Mouse (Mus musculus) cortical plate, adult 2 months (tissue): ENCODE results near the gene Mfsd4b1.

ENCODE experiments used
- CTCF ChIP-seq: fragments of 200-500 bp; IDR thresholded peaks from 2 replicates; pipeline ENCODE4 v1.5.1; 2011; ENCODE audit warnings: mild to moderate bottlenecking, control low read depth, low read length; ENCODE audit not compliant: insufficient read depth; ENCODE audit errors: extremely low read depth
- POLR2A ChIP-seq: fragments of 200-500 bp; IDR thresholded peaks from 2 replicates; pipeline ENCODE4 v1.6.1; 2011; ENCODE audit warnings: mild to moderate bottlenecking, low read length, control low read depth; ENCODE audit not compliant: insufficient read depth; ENCODE audit errors: extremely low read depth

DNA sequence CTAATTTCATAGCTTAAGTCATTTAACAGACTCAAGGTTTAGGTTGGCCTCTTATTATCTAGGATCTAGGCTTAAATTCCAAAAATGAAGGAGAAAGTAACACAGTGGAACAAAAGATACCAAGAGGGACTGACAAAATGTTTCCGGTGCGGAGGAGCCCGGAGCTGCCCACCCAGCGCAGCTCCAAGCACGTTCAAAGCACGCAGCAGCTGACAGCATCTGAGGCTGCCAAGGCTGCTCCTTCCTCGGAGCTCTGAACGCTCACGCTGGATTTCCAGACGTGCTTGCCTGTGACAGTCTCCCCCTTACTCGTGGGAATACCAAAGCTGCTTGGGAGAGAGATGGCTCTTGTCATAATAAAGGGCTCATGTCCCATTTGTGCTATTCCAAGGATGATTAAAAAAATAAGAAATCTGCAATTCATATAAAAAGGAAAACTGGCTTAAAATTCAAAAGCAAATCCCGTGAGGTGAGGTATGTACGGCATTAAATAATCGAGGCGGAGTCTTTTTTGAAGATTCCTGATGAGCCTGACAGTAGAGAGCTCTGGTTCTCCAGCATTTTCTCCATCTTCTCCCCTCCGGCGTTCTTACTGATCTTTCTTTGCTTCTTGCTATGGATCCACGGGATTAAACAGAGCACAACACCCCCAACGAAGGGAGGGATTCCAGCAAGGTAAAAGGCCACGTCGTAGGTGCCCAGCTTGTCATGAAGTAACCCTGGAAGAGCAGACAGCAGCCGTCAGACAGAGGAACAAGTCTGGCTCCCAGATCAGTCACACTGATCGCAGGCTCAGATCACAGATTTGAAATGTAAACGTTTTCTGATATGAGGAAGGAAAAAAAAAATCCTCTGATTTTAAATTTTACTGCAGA, 11.9 kb upstream of the Mfsd4b1 start:
- TF ChIP-seq CTCF (no peak), POLR2A (no peak)
